Mouse (Mus musculus): Measurements from ENCODE around the gene Ttc3.
"Not testable (repeated sequence)": the region's sequence is repeated elsewhere in the genome, so short reads cannot be mapped to it uniquely, and the experiment has no call there.

Ttc3 gene

GRCm38 (mm10) chr16:94435495-94436234 lies 65.2 kb downstream of the Ttc3 start:
- no peak for DNase-seq (ENCODE audit: low read depth)

DNA sequence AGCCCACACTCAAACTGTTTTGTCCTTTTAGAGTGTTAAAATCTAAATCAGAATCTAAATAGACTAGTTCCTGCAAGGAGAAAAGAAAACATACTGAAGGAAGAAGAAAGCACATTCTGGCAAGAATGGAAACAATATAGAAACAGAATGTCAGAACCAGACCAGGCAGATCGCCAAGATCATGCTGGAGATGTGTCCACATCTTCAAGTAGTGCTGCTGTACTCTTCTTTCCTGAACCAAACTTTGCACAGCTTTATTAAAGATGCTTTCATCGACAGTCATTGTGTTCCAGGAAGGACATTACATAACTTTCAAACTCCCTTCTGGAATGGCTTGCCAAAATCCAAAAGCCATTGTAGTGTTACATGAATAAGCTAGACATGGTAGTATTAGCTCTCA lies 66.4 kb downstream of the Ttc3 start:
- no peak for DNase-seq (ENCODE audit: low read depth)

DNA sequence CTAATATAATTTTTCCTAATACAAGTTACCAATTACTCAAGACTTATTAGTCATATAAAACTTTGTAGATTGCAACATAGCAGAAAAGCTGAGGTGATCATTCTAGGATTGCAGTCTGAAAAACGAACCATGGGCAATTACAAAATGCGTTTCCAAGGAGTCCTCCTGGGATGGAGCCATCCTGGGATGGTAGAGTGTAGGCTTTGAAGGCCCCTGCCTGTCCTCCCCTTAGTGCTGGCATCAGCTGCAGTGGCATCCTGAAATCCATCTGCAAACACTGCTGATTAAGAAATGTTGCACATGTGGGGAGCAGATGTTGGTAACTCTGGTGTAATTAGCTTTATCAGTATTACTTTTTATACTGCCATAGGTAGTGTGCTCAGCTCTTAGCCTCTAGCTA lies 70.9 kb downstream of the Ttc3 start:
- no peak for DNase-seq (ENCODE audit: low read depth)

DNA sequence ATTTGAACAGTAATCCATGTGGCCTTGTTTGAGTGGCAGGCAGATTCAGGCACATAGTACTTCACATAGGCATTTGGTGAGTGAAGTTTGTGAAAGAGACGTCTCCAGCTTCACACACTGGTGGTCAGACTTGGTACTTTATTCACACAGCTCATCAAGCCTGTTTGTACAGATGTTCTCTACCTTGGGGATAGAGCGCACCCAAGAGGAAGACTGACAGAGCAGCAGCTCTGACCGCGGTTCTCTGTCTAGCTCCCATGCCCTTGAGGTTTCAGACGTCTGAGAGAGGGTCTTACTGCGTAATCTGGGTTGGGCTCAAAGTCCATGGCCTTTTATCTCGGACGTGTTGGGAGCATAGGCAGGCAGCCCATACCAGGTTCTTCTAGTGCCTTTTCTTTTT lies 78.7 kb downstream of the Ttc3 start:
- no peak for DNase-seq (ENCODE audit: low read depth)

DNA sequence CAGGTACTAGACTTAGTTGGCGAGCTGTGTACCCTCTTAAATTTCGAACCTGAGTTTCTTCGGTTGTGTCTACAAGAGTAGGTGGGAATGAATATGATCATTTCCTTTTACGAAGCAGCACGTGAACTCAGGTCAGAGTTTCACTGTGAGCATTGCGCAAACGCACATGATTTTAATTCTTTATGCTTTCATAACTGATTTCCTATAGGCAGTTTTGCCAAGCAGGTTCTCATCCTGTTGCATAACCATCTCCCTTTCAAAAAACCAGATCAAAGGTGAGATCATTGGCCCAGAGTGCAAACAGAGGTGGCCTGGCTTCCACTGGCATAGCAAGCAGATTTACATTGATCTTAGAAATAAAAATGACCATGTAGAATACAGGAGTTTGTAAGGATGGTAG lies 79.2 kb downstream of the Ttc3 start:
- no peak for DNase-seq (ENCODE audit: low read depth)

- no peak for DNase-seq (ENCODE audit: low read depth)
These were observed 81.4 kb downstream of the Ttc3 start for GRCm38 (mm10) chr16:94451545-94452488.

GRCm38 (mm10) chr16:94452768-94453167 lies 82.3 kb downstream of the Ttc3 start:
- DNase-seq (ENCODE audit: low read depth) = no peak

DNA sequence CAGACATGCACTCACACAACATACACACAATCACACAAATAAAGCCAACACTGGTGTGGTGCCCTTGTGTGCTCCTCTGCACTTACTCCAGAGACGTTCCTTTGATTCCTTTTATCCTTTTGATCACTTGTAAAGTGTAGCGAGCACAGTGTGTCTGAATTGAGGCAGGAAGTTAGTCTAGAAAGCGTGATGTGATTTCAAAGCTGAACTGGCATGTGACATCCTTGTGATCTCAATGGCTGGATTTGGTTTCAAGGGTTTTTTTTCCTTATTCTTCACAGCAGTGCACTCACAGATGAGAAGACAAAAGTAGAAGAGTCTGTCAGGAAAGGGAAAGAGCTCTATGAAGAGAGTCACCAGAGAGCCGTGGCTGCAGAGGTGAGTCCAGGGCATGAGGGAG lies 83.7 kb downstream of the Ttc3 start:
- DNase-seq (ENCODE audit: low read depth) = no peak

- DNase-seq (ENCODE audit: low read depth) = no peak
These were observed 93.6 kb downstream of the Ttc3 start for GRCm38 (mm10) chr16:94464067-94464466.

DNA sequence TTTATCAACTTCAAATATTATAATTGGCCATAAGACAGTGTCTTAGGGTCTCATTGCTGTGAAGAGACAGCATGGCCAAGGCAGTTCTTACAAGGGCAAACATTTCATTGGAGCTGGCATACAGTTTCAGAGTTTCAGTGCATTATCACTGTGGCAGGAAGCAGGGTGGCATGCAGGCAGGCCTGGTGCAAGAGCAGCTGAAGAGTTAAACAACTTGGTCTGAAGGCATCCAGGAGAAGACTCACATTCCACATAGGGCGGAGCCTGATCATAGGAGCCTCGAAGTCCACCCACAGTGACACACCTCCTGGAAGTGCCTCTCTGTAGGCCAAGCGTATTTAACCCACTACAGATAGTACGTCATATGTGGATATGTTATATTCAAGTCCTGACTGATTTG lies 95.5 kb downstream of the Ttc3 start:
- no peak for DNase-seq (ENCODE audit: low read depth)

GRCm38 (mm10) chr16:94466317-94466716 lies 95.9 kb downstream of the Ttc3 start:
- not testable (repeated sequence) for DNase-seq (ENCODE audit: low read depth)

GRCm38 (mm10) chr16:94467337-94468055 lies 97.1 kb downstream of the Ttc3 start:
- no peak for DNase-seq (ENCODE audit: low read depth)

GRCm38 (mm10) chr16:94468391-94468790 lies 98.0 kb downstream of the Ttc3 start:
- DNase-seq (ENCODE audit: low read depth) = no peak

DNA sequence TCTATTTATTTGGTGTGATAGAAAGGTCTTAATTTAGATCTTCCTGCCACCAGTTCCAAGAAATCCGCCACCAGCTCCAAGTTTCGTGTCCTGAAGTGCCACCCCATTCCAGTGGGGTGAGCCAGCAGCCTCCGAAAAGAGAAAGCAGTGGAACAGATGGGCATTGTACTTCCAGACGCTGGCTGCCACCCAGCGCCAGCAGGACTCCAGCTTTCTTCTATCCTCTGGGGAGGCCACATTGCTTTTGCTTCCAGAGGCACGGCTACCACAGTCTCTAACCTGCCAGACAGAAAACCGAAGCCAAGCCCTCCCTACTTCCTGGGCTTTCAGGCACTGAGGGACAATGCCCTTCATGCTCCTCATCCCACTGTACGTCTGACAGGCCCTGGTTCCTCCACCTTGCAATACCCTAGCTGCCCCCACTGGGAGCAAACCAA lies 102.1 kb downstream of the Ttc3 start:
- DNase-seq (ENCODE audit: low read depth) = no peak

GRCm38 (mm10) chr16:94473086-94473822 lies 102.8 kb downstream of the Ttc3 start:
- no peak for DNase-seq (ENCODE audit: low read depth)

DNA sequence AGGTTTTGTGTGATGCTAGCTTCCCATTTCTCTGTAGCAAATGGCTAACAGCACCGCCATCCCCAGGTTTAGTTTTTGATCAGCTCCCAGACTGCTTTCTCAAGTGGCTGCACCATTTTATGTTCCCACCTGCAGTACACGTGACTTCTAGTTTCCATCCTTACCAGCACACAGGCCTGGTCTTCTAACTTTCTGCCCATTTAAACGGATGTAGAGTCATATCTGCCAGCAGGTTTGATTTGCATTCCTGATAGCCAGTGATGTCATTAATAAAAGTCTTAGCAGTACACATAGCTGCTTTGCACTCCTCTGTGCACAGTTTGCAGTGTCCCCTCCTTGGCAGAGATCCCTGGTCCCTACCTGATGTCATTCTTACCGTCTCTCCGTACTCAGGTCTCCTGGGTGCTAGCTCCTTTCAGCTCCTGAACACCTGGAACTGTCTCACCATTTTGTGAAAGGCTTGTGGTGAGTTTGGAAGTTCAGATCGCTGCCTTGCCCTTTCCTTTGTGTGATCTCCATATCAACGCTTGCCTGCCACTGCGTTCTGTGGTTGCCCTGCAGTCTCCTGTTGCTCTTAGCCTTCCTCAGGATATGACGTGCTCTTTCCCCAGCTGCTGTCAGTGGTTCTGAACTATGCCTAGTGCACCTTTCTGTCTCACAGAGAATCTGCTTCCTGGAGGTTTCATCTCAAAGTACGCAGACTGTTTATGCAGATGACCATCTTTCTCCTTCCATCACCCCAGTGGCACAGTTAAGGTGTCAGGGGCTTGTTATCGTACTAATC lies 114.5 kb downstream of the Ttc3 start:
- no peak for DNase-seq (ENCODE audit: low read depth)

DNA sequence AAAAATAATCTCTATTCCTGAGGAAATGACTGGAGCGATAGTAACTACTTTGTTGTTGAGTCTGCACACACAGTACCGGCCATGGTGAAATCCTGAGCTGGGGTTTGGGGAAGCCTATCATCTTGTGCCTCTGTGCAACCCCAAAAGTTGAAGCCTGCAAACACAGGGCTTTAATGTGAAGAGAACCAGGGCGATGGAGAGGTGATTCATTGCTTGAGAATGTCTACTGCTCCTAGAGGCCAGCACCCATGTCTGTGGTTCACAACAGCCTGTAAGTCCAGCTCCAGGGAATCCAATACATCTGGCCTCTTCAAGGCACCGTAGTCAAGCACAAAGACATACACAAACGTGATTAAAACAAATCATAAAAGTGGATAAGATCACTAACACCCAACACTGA lies 116.9 kb downstream of the Ttc3 start:
- DNase-seq (ENCODE audit: low read depth) = no peak

DNA sequence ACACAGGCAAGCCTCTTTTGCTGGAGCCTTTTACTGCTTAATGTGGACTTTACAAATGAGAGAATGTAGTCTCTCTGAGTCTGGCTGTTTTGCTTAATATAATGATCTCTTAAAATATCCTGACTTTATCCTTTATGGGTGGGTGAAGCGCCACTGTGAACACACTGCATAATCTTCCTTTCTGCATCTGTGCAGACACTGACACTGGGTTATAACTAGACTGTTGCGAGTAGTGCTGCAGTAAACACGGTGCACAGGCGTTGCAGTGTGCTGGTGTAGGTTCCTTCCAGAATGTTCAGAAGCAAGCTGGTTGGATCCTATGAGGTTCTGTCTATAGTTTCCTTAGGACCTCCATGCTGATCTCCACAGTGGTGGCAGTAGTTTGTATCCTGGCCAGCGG lies 118.9 kb downstream of the Ttc3 start:
- DNase-seq (ENCODE audit: low read depth) = no peak

- DNase-seq (ENCODE audit: low read depth) = not testable (repeated sequence)
These were observed 126.8 kb downstream of the Ttc3 start for GRCm38 (mm10) chr16:94497176-94497575.

DNA sequence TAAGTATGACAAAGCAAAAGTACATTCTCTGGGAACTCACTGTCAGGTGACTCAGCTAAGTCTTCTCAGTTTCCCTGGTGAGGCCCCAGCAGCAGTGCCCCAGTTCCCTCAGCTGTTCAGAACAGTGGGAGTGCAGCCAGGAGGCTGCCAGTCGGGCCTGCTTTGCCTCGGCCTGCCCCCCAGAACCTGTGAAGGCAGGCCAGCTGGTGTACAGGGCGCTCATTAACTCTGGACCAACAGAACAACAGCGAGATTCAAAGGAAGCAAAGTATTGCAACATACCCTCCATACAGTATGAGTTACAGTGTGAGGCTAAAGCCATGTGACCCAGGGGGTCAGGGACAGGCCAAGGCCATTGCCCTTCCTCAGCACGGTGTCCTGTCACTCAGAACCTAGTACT lies 127.5 kb downstream of the Ttc3 start:
- DNase-seq (ENCODE audit: low read depth) = no peak

- DNase-seq (ENCODE audit: low read depth) = peak; percentile 22
These were observed 133.8 kb downstream of the Ttc3 start for GRCm38 (mm10) chr16:94504192-94504591.

Measured in c-Kit-positive CD71-negative TER-119-negative erythroid progenitor cells, embryonic 14.5 days (primary cell).